Mouse (Mus musculus) CH12.LX (cell line): ENCODE results near the gene Zbtb20.

Experiments used
- CTCF ChIP-seq, 2 experiments: IDR thresholded peaks in 1 of 2; conservative IDR thresholded peaks in 1 of 2; 2 replicates each; pipeline ENCODE4 v1.5.1; 2011 to 2012; ENCODE audit warnings: low read depth in 2 of 2, low read length in 2 of 2, improper control_type of control experiment in 1 of 2, inconsistent platforms in 1 of 2, mild to moderate bottlenecking in 1 of 2, moderate library complexity in 1 of 2
- MAZ ChIP-seq: IDR thresholded peaks from 2 replicates; pipeline ENCODE4 v1.6.1; 2012; ENCODE audit warnings: low read depth, mild to moderate bottlenecking, inconsistent platforms, low read length, improper control_type of control experiment, moderate library complexity
- SMC3 ChIP-seq: IDR thresholded peaks from 2 replicates; pipeline ENCODE4 v1.6.1; 2011; ENCODE audit warnings: low read depth, low read length, improper control_type of control experiment
- TCF12 ChIP-seq: IDR thresholded peaks from 2 replicates; pipeline ENCODE4 v1.6.1; 2014; ENCODE audit warnings: low read depth, mild to moderate bottlenecking, inconsistent platforms, low read length, improper control_type of control experiment

- TF ChIP-seq CTCF (conservative IDR thresholded peaks at IDR 0.05 in 1 of 2, IDR thresholded peaks at IDR 0.05 in 1 of 2; ENCODE audit: low read depth in 2 of 2, low read length in 2 of 2), result no peak
- TF ChIP-seq TCF12, result no peak
- TF ChIP-seq MAZ, result no peak
- TF ChIP-seq SMC3, result no peak
Measured at GRCm38 (mm10) chr16:42910016-42910415, 34.3 kb downstream of the Zbtb20 start.
